Mouse (Mus musculus) midbrain, embryonic 13.5 days (tissue): ENCODE data around the gene Bag3. TPM values are rescaled to one million over a fixed set of nuclear protein-coding genes. Genes with fewer than 3 reads are reported as not detected.
A peak's percentile ranks its signal among the peaks of the same experiment; 100 is the strongest.

Source experiments
- ATAC-seq: fragments of 200-750 bp; cut with Nextera tagmentation; 2 replicates; pipeline ENCODE4 v1.8.0; 2017; ENCODE audit warnings: mild to moderate bottlenecking, moderate TSS enrichment, moderate library complexity
- H3K27ac ChIP-seq: fragments of 300-500 bp; sonication (generic); 2 replicates; pipeline ENCODE4 v1.5.1; 2015; ENCODE audit warnings: inconsistent platforms, mild to moderate bottlenecking, moderate library complexity
- H3K27me3 ChIP-seq: fragments of 300-500 bp; sonication (generic); 2 replicates; pipeline ENCODE4 v1.6.1; 2015; ENCODE audit warnings: mild to moderate bottlenecking, inconsistent platforms
- H3K36me3 ChIP-seq: fragments of 300-500 bp; sonication (generic); 2 replicates; pipeline ENCODE4 v1.6.1; 2015; ENCODE audit warnings: mild to moderate bottlenecking, inconsistent platforms
- H3K4me1 ChIP-seq: fragments of 300-500 bp; sonication (generic); replicated peaks from 2 replicates; pipeline ENCODE4 v1.6.1; 2015; ENCODE audit warnings: inconsistent platforms
- H3K4me2 ChIP-seq: fragments of 300-500 bp; sonication (generic); replicated peaks from 2 replicates; pipeline ENCODE4 v1.6.1; 2015; ENCODE audit warnings: moderate library complexity, mild to moderate bottlenecking, inconsistent platforms
- H3K4me3 ChIP-seq: fragments of 300-500 bp; sonication (generic); replicated peaks from 2 replicates; pipeline ENCODE4 v1.5.1; 2015; ENCODE audit warnings: mild to moderate bottlenecking, inconsistent platforms
- H3K9ac ChIP-seq: fragments of 300-500 bp; sonication (generic); replicated peaks from 2 replicates; pipeline ENCODE4 v1.6.1; 2015; ENCODE audit warnings: mild to moderate bottlenecking, inconsistent platforms
- H3K9me3 ChIP-seq: fragments of 300-500 bp; sonication (generic); 2 replicates; pipeline ENCODE4 v1.6.1; 2016; ENCODE audit warnings: mild to moderate bottlenecking, inconsistent platforms
- WGBS: fragments of 180-500 bp; shearing (Covaris S2); methylation state at CpG from one replicate; pipeline ENCODE4 v1.1.7; 2015; 5-methylcytosine and 5-hydroxymethylcytosine counted together
- polyA plus RNA-seq: library from polyadenylated mRNA; unstranded; fragments of >200 nt; fragmentation: Nextera tagmentation; extraction: Ambion mirVana; gene quantifications from 2 replicates; pipeline ENCODE4 v1.2.1, GENCODE M21; 2015

Bag3 gene
- polyA plus RNA-seq, 1 experiment from 2014 or later: 2.6 TPM

GRCm38 (mm10) chr7:128524641-128525040 lies 1.2 kb downstream of the Bag3 start:
- Histone ChIP-seq H3K4me2 (no peak overlapping the region), H3K9me3 (no peaks in the 10 kb centered on the region), H3K4me3 (no peak overlapping the region; the same call in 1 of the 2 replicates), H3K27ac (no peak overlapping the region), H3K27me3 (peaks cover 34% of the 10 kb centered on the region), H3K9ac (no peak overlapping the region), H3K36me3 (no peaks in the 10 kb centered on the region), H3K4me1 (peaks cover 19% of the 10 kb centered on the region)
- 84% methylated on average over 3 of the region's 3 CpGs for WGBS
- no peak for ATAC-seq

DNA sequence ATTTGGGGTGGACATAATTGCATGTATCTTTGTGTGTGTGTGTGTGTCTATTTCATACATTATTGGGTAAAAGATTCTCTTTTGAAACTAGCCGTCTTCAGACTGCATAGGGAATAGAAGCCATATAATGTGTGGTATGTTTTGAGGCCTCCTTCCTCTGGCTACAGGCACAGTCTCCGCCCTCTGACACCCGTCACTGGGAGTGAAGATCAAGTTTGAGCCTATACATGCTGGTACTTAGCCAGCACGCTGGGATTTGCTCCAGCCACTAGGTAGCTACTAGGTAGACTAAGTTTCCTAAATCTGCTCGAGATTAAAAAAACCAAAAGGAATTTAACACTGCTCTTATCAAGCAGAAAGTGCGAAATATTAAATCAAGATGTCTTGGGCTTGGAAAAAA lies 3.2 kb downstream of the Bag3 start:
- no peak overlapping the region for H3K4me2 ChIP-seq
- no peaks in the 10 kb centered on the region for H3K36me3 ChIP-seq
- no peak for ATAC-seq
- H3K27ac ChIP-seq: no peak overlapping the region
- WGBS: 79% methylated on average over 6 of the region's 6 CpGs
- no peak overlapping the region for H3K9ac ChIP-seq
- peaks cover 36% of the 10 kb centered on the region for H3K4me1 ChIP-seq
- H3K4me3 ChIP-seq: no peak overlapping the region
- no peaks in the 10 kb centered on the region for H3K9me3 ChIP-seq
- H3K27me3 ChIP-seq: peaks cover 30% of the 10 kb centered on the region

DNA sequence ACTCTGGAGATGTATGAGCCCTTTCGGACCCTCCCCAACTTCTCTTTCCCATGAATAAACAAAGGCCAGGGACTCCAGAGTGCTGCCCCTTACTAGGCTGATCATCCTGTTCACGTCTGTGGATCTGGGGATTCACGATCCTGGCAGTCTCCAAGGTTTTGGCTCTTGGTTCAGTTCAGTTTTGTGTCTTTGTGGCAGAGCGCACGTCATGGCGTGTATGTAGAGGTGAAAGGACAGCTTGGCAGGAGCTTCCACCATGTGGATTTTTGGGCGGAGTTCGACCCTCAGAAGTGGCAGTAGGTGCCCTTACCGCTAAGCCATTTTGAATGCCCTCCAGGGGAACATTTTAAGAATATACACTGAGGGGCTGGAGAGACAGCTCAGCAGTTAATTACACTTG lies 5.2 kb downstream of the Bag3 start:
- Histone ChIP-seq H3K9me3 (no peaks in the 10 kb centered on the region), H3K4me2 (no peak overlapping the region), H3K36me3 (no peaks in the 10 kb centered on the region), H3K4me1 (peaks cover 47% of the 10 kb centered on the region), H3K27ac (no peak overlapping the region), H3K9ac (no peak overlapping the region), H3K4me3 (no peak overlapping the region), H3K27me3 (peaks cover 12% of the 10 kb centered on the region)
- WGBS: 81% methylated on average over 9 of the region's 9 CpGs
- no peak for ATAC-seq

GRCm38 (mm10) chr7:128529126-128529525 lies 5.7 kb downstream of the Bag3 start:
- WGBS: 58% methylated on average over 6 of the region's 6 CpGs
- Histone ChIP-seq H3K27me3 (peaks cover 7% of the 10 kb centered on the region), H3K9me3 (no peaks in the 10 kb centered on the region), H3K36me3 (no peaks in the 10 kb centered on the region), H3K27ac (peak overlapping the region; percentile 72; the same call in 1 of the 2 replicates), H3K4me3 (no peak overlapping the region), H3K4me1 (peaks cover 42% of the 10 kb centered on the region), H3K4me2 (no peak overlapping the region), H3K9ac (no peak overlapping the region)
- ATAC-seq: no peak

GRCm38 (mm10) chr7:128529574-128530051 lies 6.2 kb downstream of the Bag3 start:
- H3K9ac ChIP-seq: no peak overlapping the region
- WGBS: 34% methylated on average over 14 of the region's 14 CpGs
- H3K9me3 ChIP-seq: no peaks in the 10 kb centered on the region
- peak overlapping the region; percentile 72 for H3K27ac ChIP-seq
- no peak overlapping the region for H3K4me2 ChIP-seq
- no peaks in the 10 kb centered on the region for H3K36me3 ChIP-seq
- peaks cover 43% of the 10 kb centered on the region for H3K4me1 ChIP-seq
- ATAC-seq: peak; percentile 46; the same call in 1 of the 2 replicates
- 0 out of 2 replicates have a peak, but pooled peaks cover 2% of the 10 kb centered on the region for H3K27me3 ChIP-seq
- H3K4me3 ChIP-seq: no peak overlapping the region

- Histone ChIP-seq H3K36me3 (no peaks in the 10 kb centered on the region), H3K4me3 (no peak overlapping the region), H3K9ac (peak overlapping the region; percentile 20), H3K9me3 (no peaks in the 10 kb centered on the region), H3K4me2 (peak overlapping the region; percentile 27), H3K27ac (peak overlapping the region; percentile 75), H3K27me3 (no peaks in the 10 kb centered on the region), H3K4me1 (peaks cover 57% of the 10 kb centered on the region)
- WGBS: 7% methylated on average over 11 of the region's 11 CpGs
- peak; percentile 69 for ATAC-seq
Measured at GRCm38 (mm10) chr7:128531031-128531430, 7.6 kb downstream of the Bag3 start.

DNA sequence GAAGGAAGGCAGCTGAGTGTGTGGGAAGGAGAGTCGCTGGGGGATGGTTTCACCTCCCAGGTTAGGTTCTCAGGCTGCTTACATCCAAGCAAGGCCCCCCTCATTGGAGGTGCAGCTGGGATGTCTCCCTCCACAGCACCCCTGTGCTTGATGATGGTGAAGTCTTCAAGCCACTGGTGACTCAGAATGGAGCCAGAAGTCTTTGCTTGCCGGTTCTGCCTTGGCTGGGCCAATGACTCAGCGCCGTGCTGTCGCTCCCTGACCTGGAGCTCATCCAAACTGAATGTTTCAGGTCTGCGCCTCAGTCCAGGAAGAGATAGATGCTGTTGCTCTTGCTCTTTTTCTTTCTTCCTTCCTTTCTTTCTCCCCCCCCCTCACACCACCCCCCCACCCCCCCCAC lies 8.5 kb downstream of the Bag3 start:
- H3K27me3 ChIP-seq: no peaks in the 10 kb centered on the region
- no peaks in the 10 kb centered on the region for H3K9me3 ChIP-seq
- no peak overlapping the region for H3K4me2 ChIP-seq
- WGBS: 74% methylated on average over 6 of the region's 6 CpGs
- no peak overlapping the region for H3K9ac ChIP-seq
- H3K4me3 ChIP-seq: no peak overlapping the region
- no peak for ATAC-seq
- H3K36me3 ChIP-seq: no peaks in the 10 kb centered on the region
- peak overlapping the region; percentile 75; the same call in 1 of the 2 replicates for H3K27ac ChIP-seq
- H3K4me1 ChIP-seq: peaks cover 61% of the 10 kb centered on the region

DNA sequence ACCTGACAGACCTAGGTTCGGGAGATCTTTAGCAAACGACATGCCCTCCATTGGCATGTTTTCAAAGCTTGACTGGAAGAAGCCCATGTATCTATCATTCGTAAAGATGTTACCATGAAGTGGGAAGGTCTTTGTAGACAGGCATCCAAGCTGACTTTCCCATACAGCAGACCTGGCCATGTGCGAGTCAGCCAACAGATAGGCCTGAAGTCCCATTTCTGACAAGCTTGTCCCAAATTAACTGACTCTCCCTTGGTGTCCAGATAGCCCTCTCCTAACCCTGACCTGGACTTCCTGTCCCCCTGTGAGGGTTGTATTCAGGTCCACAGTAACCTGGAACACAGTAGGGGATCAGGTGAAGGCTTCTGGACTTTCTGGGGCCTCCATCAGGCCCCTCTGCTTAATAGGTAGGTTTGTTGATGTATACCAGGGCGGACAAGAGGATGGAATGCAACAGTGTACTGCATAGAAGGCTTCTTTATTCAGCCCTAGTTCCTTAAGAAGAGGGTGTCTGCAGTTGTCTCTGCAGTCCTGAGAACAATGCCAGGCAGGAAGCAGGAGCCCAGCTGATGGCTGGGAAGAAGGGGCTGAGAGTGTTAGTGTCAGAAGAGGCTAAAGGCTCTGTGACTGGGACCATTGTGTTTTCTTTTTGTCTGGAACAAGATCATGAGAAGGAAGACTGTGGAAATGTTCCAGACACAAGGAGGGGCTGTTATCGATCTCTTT lies 9.2 kb downstream of the Bag3 start:
- H3K4me1 ChIP-seq: peaks cover 61% of the 10 kb centered on the region

DNA sequence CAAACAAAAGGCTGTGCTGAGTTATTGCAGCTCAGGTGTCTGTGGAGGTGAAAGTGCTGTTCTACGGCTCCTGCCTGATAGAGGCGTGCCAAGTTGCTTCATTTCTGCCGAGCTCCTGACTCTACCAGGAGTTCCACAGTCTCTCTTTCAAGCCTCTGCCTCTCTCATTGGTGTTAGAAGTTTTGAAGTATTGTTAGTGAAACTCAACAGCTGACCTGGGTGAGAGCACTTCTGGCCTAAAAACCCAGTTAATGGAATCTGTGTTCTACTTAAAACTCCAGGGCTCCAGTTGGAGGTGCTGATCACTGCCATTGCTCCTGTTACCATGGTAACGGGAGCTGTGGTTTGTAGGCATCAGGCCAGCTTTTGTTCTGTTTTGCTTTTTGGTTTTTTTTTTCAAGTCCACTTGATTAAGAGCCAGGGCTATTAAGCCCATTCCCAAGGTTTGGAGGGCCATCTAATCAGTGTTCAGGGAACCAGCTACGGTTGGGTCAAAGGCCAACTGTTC lies 11.6 kb downstream of the Bag3 start:
- H3K4me2 ChIP-seq: no peak overlapping the region
- no peak overlapping the region for H3K9ac ChIP-seq
- H3K27ac ChIP-seq: peak overlapping the region; percentile 22
- H3K4me1 ChIP-seq: peaks cover 57% of the 10 kb centered on the region
- ATAC-seq: no peak
- H3K27me3 ChIP-seq: no peaks in the 10 kb centered on the region
- H3K9me3 ChIP-seq: no peaks in the 10 kb centered on the region
- 39% methylated on average over 5 of the region's 5 CpGs for WGBS
- H3K36me3 ChIP-seq: no peaks in the 10 kb centered on the region
- H3K4me3 ChIP-seq: no peak overlapping the region

More for the DNA sequence above, 9.2 kb downstream of the Bag3 start:
- 79% methylated on average over 6 of the region's 6 CpGs for WGBS
- H3K27me3 ChIP-seq: no peaks in the 10 kb centered on the region
- H3K9ac ChIP-seq: no peak overlapping the region
- no peak overlapping the region for H3K4me2 ChIP-seq
- no peak overlapping the region for H3K4me3 ChIP-seq
- H3K36me3 ChIP-seq: no peaks in the 10 kb centered on the region
- H3K9me3 ChIP-seq: no peaks in the 10 kb centered on the region
- ATAC-seq: no peak
- no peak overlapping the region for H3K27ac ChIP-seq

GRCm38 (mm10) chr7:128536074-128536473 lies 12.7 kb downstream of the Bag3 start:
- H3K27me3 ChIP-seq: no peaks in the 10 kb centered on the region
- H3K27ac ChIP-seq: peak overlapping the region; percentile 55
- no peak overlapping the region for H3K4me3 ChIP-seq
- 9% methylated on average over 3 of the region's 3 CpGs for WGBS
- no peaks in the 10 kb centered on the region for H3K36me3 ChIP-seq
- H3K9ac ChIP-seq: no peak overlapping the region
- no peak overlapping the region for H3K4me2 ChIP-seq
- H3K9me3 ChIP-seq: no peaks in the 10 kb centered on the region
- peaks cover 51% of the 10 kb centered on the region for H3K4me1 ChIP-seq
- no peak for ATAC-seq

DNA sequence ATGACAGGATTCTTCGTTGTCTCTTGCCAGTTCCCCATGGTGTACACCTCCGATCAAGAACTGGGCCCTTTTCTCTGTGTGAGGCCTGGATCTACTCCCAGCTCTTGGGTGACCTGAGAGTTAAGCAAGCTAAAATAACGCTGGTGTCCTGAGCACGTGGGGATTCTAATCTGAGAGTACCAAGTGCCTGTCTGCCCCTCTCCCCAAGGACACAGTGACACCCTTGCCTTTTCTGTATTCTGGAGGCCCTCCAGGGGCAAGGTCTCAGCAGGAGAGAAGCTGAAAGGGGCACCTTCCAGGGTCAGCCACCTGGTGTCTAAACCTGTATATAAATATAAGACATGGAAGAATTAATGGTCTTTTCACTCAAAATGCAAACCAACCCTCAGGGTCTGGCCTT lies 14.3 kb downstream of the Bag3 start:
- no peak overlapping the region for H3K27ac ChIP-seq
- H3K36me3 ChIP-seq: no peaks in the 10 kb centered on the region
- ATAC-seq: no peak
- H3K9me3 ChIP-seq: no peaks in the 10 kb centered on the region
- WGBS: 78% methylated on average over 4 of the region's 4 CpGs
- no peak overlapping the region for H3K4me2 ChIP-seq
- H3K4me3 ChIP-seq: no peak overlapping the region
- H3K9ac ChIP-seq: no peak overlapping the region
- H3K27me3 ChIP-seq: no peaks in the 10 kb centered on the region
- H3K4me1 ChIP-seq: peaks cover 49% of the 10 kb centered on the region

DNA sequence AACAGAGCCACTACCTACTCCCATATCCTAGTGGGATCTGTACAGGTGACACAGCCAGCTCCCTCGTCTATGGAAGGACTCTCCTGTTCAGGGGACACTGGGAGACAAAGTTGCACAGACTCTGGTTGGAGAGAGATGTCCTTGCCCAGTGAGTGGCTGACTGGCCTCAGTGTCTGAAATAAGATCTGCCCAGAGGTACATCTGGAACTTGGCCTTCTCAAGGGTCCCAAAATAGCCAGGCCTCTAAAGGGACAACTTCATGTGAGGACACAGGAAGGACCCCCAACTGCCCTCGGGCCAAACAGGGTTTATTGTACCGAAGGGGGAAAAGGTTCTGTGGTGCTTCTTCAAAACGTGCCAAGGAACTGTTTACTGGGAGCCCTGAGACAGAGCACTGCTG lies 14.8 kb downstream of the Bag3 start:
- WGBS: 74% methylated on average over 4 of the region's 4 CpGs

More for the DNA sequence above, 14.8 kb downstream of the Bag3 start:
- no peaks in the 10 kb centered on the region for H3K36me3 ChIP-seq
- no peak overlapping the region for H3K4me2 ChIP-seq
- H3K9ac ChIP-seq: no peak overlapping the region
- no peaks in the 10 kb centered on the region for H3K9me3 ChIP-seq
- H3K27me3 ChIP-seq: no peaks in the 10 kb centered on the region
- H3K4me1 ChIP-seq: peaks cover 44% of the 10 kb centered on the region
- ATAC-seq: no peak
- H3K4me3 ChIP-seq: no peak overlapping the region
- H3K27ac ChIP-seq: no peak overlapping the region
